Mouse (Mus musculus): Measurements from ENCODE around the gene Krtap17-1.

GRCm38 (mm10) chr11:100008336-100008735 lies 14.5 kb upstream of the Krtap17-1 start:
- TF ChIP-seq CTCF (IDR thresholded peaks at IDR 0.05; ENCODE audit: borderline replicate concordance, extremely low read depth, insufficient read depth, insufficient read length) (no peak), POLR2A (IDR thresholded peaks at IDR 0.05; ENCODE audit: borderline replicate concordance, extremely low read depth, insufficient read depth, insufficient read length, poor library complexity, severe bottlenecking) (no peak)

All from brain, embryonic 14.5 days (tissue).